Mouse (Mus musculus) bone marrow, adult 2 months (tissue): ENCODE results near the gene Fbxw4.

Source experiments
- CTCF ChIP-seq: fragments of 200-500 bp; IDR thresholded peaks from 2 replicates; pipeline ENCODE4 v1.5.1; 2011; ENCODE audit warnings: low read length, control low read depth; ENCODE audit not compliant: control insufficient read depth, insufficient read depth
- POLR2A ChIP-seq: fragments of 200-500 bp; IDR thresholded peaks from 2 replicates; pipeline ENCODE4 v1.6.1; 2011; ENCODE audit warnings: low read depth, mild to moderate bottlenecking, control low read depth, low read length, borderline replicate concordance; ENCODE audit not compliant: control insufficient read depth

DNA sequence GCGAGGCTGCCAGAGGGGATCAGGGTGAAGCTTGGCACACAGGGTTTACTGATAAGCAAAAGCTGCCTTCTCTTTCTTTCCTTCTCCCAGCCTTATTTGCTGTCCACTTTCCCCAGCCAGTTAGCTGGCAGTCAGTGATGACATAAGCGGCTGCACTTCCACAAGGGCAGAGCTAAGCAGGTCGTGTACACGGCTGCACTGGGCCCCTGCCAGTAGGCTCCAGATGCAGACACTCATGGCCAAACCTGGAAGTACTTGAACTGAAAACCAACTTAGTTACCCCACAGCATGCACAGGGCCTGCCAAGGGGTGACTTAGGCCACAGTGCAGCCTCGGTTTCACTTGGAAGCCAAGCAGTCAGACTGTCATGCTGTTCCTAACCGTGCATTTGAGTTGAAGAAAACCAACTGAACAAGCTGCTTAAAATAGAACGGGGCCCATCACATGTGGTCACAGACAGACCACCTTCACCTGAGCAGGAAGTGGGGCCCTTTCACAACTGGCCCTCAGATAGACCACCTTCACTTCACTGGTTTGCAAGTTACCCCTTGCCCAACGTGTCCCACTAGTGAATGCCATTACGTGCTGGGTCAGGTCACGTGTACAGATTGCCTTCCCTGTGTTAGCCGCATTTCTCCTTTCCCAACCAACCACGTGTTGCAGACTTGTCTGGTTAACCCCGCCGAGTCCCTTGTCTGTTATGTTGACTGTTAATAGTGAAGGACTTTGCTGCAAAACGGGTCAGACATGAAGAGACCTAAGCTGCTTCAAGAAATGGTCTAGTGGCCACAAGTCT lies 129.7 kb downstream of the Fbxw4 start:
- TF ChIP-seq CTCF (no peak), POLR2A (no peak)
